Mouse (Mus musculus) myocyte (in vitro differentiated cells): ENCODE measurements at regions not wholly inside any gene's neighbourhood (a gene's known extent, or its start where the extent isn't known, plus 50 kb on each side); places are given as distances from the start of the nearest gene placed in this dataset.

Experiments used
- E2F4 ChIP-seq: IDR thresholded peaks from one replicate; pipeline ENCODE4 v1.6.1; 2011; ENCODE audit warnings: mild to moderate bottlenecking, control low read depth, moderate library complexity; ENCODE audit not compliant: insufficient read depth
- MYOG ChIP-seq, 3 experiments: IDR thresholded peaks; one replicate each; pipeline ENCODE4 v1.6.1; 2011; ENCODE audit warnings: control low read depth in 2 of 3, low read depth in 2 of 3, mild to moderate bottlenecking in 2 of 3; ENCODE audit not compliant: insufficient read length in 2 of 3, control insufficient read depth in 1 of 3, insufficient read depth in 1 of 3
- POLR2A ChIP-seq: IDR thresholded peaks from one replicate; pipeline ENCODE4 v1.6.1; 2011; ENCODE audit warnings: low read depth, mild to moderate bottlenecking, control low read depth, moderate library complexity; ENCODE audit not compliant: insufficient read length
- REST ChIP-seq: IDR thresholded peaks from one replicate; pipeline ENCODE4 v1.6.1; 2011; ENCODE audit warnings: mild to moderate bottlenecking, control low read depth, moderate library complexity; ENCODE audit not compliant: insufficient read depth, insufficient read length
- USF1 ChIP-seq: IDR thresholded peaks from one replicate; pipeline ENCODE4 v1.6.1; 2011; ENCODE audit warnings: low read depth, mild to moderate bottlenecking, control low read depth, moderate library complexity

- TF ChIP-seq POLR2A (no peak), REST (no peak), MYOG (IDR thresholded peaks at IDR 0.05; ENCODE audit: control insufficient read depth in 1 of 3, insufficient read depth in 1 of 3, insufficient read length in 2 of 3, low read depth in 2 of 3) (no peak), USF1 (no peak), E2F4 (no peak)
Measured at GRCm38 (mm10) chr5:132710301-132710700, 167.2 kb upstream of the Auts2 start.
